Mouse (Mus musculus) testis, adult 2 months (tissue): Measurements from ENCODE around the gene Nr1d1.

ENCODE experiments used
- CTCF ChIP-seq: fragments of 200-500 bp; IDR thresholded peaks from 2 replicates; pipeline ENCODE4 v1.5.1; 2012; ENCODE audit warnings: low read depth, mild to moderate bottlenecking, inconsistent platforms, low read length, moderate library complexity; ENCODE audit not compliant: control insufficient read depth, insufficient read depth, insufficient replicate concordance
- POLR2A ChIP-seq: fragments of 200-500 bp; IDR thresholded peaks from 2 replicates; pipeline ENCODE4 v1.6.1; 2012; ENCODE audit warnings: low read depth, mild to moderate bottlenecking, inconsistent platforms, low read length, moderate library complexity; ENCODE audit not compliant: control insufficient read depth

DNA sequence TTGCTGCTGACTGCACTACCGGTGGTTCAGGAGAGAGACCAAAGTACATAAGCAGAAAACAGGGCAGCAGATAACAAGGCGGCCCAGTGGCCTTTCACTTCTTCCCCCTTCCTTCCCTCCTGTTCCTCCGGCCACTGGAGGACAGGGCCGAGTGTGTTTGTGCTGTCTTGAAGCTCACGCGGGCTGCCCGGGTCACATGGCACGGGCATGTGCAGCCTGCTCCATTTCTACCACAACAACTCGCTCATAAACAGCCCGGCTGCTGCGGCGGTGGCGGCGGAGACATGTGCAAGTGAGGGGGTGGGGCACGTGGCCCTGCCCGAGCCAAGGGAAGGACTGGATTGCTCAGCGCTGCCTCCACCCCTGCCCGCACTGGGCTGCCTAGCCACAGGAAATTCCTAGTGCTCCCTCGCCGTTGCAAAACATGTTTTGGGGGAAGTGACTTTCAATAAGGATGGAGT is 8.1 kb upstream of the Nr1d1 start:
- no peak for TF ChIP-seq POLR2A
- TF ChIP-seq CTCF, result no peak
